Mouse (Mus musculus) hindbrain, embryonic 14.5 days (tissue): Measurements from ENCODE around the gene Kcnq1. TPM values are rescaled to one million over a fixed set of nuclear protein-coding genes. Genes with fewer than 3 reads are reported as not detected.

Source experiments
- ATAC-seq: fragments of 200-750 bp; cut with Nextera tagmentation; 2 replicates; pipeline ENCODE4 v1.8.0; 2017; ENCODE audit warnings: moderate number of reproducible peaks, mild to moderate bottlenecking, moderate TSS enrichment, moderate library complexity; ENCODE audit not compliant: low FRiP score
- DNase-seq: peaks from one replicate; pipeline ENCODE4 v3.0.0-alpha.2; 2015; ENCODE audit warnings: low spot score
- H3K27ac ChIP-seq: fragments of 300-500 bp; sonication (generic); 2 replicates; pipeline ENCODE4 v1.5.1; 2014; ENCODE audit warnings: mild to moderate bottlenecking, moderate library complexity
- H3K27me3 ChIP-seq: fragments of 300-500 bp; sonication (generic); 2 replicates; pipeline ENCODE4 v1.6.1; 2014; ENCODE audit warnings: mild to moderate bottlenecking, low read length, mixed read lengths; ENCODE audit not compliant: control insufficient read depth, insufficient read depth
- H3K36me3 ChIP-seq: fragments of 300-500 bp; sonication (generic); replicated peaks from 2 replicates; pipeline ENCODE4 v1.6.1; 2014; ENCODE audit not compliant: control insufficient read depth, insufficient read depth
- H3K4me1 ChIP-seq: fragments of 300-500 bp; sonication (generic); replicated peaks from 2 replicates; pipeline ENCODE4 v1.6.1; 2014; ENCODE audit warnings: antibody characterized with exemption, low read length, mixed read lengths; ENCODE audit not compliant: control insufficient read depth, insufficient read depth
- H3K4me2 ChIP-seq: fragments of 300-500 bp; sonication (generic); replicated peaks from 2 replicates; pipeline ENCODE4 v1.6.1; 2014; ENCODE audit warnings: mild to moderate bottlenecking, moderate library complexity
- H3K4me3 ChIP-seq: fragments of 300-500 bp; sonication (generic); replicated peaks from 2 replicates; pipeline ENCODE4 v1.5.1; 2014; ENCODE audit warnings: mild to moderate bottlenecking, low read length
- H3K9ac ChIP-seq: fragments of 300-500 bp; sonication (generic); 2 replicates; pipeline ENCODE4 v1.6.1; 2014
- H3K9me3 ChIP-seq: fragments of 300-500 bp; sonication (generic); 2 replicates; pipeline ENCODE4 v1.6.1; 2016; ENCODE audit warnings: low read length; ENCODE audit not compliant: control insufficient read depth
- WGBS: fragments of 180-500 bp; shearing (Covaris S2); extraction: QIAGEN DNeasy Blood & Tissue Kit; methylation state at CpG from one replicate; pipeline ENCODE4 v1.1.7; 2014; 5-methylcytosine and 5-hydroxymethylcytosine counted together
- polyA plus RNA-seq: library from polyadenylated mRNA; unstranded; fragments of >200 nt; fragmentation: Nextera tagmentation; extraction: Ambion mirVana; gene quantifications from 2 replicates; pipeline ENCODE4 v1.2.1, GENCODE M21; 2014

Gene Kcnq1
- polyA plus RNA-seq, 1 experiment from 2014 or later, result 0.94 TPM

DNA sequence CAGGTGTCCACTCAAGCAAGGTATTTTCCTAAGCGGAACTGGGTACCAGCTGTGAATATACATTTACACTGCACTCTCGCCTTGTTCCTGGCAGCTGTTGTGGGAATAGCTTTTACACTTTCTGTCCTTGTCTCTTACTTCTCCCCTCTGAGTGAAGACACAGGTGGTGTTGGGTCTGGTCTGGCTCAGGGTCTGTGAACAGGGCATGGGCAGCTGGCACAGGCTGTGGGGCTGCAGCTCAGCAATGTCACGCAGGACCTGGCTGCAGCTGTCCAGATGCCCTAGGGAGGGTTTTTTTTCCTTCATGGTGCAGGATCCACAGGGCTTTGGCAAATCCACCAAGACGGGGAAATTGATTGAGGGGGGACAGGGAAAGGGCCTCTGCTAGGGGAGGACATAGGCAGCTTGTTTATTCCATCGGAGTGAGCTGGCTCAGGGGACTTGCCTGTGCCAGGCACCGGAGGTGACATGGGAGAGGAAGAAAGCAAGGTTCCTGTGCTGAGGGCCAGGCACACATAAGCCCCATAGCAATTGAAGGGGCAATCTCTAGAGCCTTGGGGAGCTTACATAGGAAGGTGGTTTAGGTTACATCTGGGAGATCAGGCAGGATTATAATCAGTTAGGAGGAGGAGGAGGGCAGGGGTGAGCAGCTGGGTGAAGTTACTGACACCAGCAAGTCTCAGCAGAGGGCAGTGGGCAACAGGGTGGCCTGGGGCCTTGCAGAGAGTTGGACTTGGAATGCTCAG, 147.1 kb downstream of the Kcnq1 start:
- ATAC-seq (no peak), DNase-seq (no peak)
- H3K4me2 ChIP-seq, result no peak overlapping the region
- peaks cover 29% of the 10 kb centered on the region for H3K9me3 ChIP-seq
- 72% methylated on average over 6 of the region's 6 CpGs for WGBS
- no peak overlapping the region for H3K4me3 ChIP-seq
- no peaks in the 10 kb centered on the region for H3K4me1 ChIP-seq
- H3K9ac ChIP-seq, result no peak overlapping the region
- H3K36me3 ChIP-seq, result peaks cover 6% of the 10 kb centered on the region
- H3K27ac ChIP-seq, result no peak overlapping the region
- H3K27me3 ChIP-seq, result no peaks in the 10 kb centered on the region

DNA sequence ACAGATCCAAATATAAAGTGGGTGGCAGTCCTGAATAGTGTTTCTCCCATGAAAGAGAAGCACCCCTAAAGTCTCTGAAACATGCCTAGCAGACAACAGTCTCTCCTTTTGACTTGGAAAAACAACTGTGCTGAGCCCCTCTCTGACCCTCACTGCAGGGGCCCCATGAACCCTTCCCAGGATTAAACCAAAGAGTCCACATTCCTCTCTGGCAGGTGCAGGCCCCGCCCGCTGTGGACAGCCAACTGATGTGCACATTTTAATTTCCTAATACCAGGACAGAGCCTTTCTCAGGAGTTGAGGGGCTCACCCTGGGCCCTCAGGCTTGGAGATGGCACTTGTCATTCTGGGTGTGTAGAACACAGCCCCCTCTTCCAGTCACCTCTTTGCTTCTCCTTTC, 148.7 kb downstream of the Kcnq1 start:
- DNase-seq (no peak), ATAC-seq (no peak)
- WGBS, result 88% methylated on average over 2 of the region's 2 CpGs
- H3K9ac ChIP-seq, result no peak overlapping the region
- H3K27me3 ChIP-seq, result no peaks in the 10 kb centered on the region
- no peaks in the 10 kb centered on the region for H3K4me1 ChIP-seq
- H3K4me3 ChIP-seq, result no peak overlapping the region
- H3K27ac ChIP-seq, result no peak overlapping the region
- peaks cover 19% of the 10 kb centered on the region for H3K9me3 ChIP-seq
- no peak overlapping the region for H3K4me2 ChIP-seq
- H3K36me3 ChIP-seq, result peaks cover 6% of the 10 kb centered on the region

DNA sequence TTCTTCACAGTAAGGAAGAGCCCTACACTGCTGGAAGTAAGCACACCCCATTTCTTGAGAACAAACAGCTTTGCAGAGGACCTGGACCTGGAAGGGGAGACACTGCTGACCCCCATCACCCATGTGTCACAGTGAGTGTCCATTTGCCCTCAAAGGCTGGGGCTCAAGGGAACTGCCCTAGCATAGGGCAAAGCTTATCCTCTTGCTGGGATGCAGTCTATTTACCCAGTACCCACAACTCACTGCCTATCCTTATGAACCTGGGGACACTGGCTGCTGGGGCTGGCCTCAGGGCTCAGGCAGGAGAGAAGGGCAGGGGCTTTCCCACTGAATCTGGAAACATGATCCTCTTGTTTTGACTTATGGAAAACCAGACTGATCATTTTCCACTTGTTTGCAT, 155.1 kb downstream of the Kcnq1 start:
- H3K36me3 ChIP-seq, result no peaks in the 10 kb centered on the region

DNA sequence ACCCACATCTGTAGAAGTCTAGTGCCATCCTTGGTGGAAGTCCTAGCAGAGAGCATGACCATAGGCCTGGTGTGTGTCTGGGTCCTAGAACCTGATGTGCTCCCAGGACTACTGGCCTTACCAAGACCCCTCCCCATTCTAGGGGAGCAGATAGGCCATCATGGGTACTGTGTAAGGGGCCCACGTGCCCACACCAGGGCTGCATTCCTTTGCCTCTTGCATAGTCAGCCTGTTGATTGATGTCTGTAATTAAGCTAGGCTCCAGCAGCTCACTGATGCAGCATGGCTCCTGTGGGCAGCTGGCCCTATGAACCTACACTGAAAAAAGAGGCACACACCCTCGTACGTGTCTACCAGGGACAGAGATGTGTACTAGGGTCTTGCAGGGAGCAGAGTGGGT, 157.4 kb downstream of the Kcnq1 start:
- Histone ChIP-seq H3K27ac (no peak overlapping the region), H3K36me3 (no peaks in the 10 kb centered on the region), H3K9ac (no peak overlapping the region), H3K4me1 (no peaks in the 10 kb centered on the region), H3K9me3 (no peaks in the 10 kb centered on the region), H3K27me3 (no peaks in the 10 kb centered on the region), H3K4me3 (no peak overlapping the region), H3K4me2 (no peak overlapping the region)
- ATAC-seq (no peak), DNase-seq (no peak)
- 53% methylated on average over 3 of the region's 3 CpGs for whole genome bisulfite sequencing

More for the DNA sequence above, 155.1 kb downstream of the Kcnq1 start:
- Histone ChIP-seq H3K4me3 (no peak overlapping the region), H3K27ac (no peak overlapping the region), H3K4me2 (no peak overlapping the region), H3K9me3 (no peaks in the 10 kb centered on the region), H3K27me3 (no peaks in the 10 kb centered on the region), H3K4me1 (no peaks in the 10 kb centered on the region), H3K9ac (no peak overlapping the region)
- ATAC-seq, result no peak
- no peak for DNase-seq

DNA sequence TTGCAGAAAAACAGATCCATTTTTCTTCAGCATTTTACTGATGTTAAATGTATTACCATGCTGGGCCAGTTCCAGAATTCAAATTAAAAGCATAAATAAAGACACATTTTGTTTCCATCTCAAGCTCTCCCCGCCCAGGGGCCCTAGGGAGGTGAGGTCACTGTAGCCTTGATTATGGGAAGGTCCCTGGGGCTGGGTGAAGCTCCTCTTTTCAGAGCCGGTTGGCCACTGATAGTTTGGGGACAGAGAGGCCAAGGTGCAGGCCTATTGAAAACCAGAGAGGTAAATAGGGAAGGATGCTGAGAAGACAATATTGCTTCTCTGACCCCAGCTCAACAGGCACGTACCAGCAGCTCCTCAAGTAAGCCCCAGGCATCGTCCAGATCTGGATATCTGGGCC, 157.8 kb downstream of the Kcnq1 start:
- Histone ChIP-seq H3K4me1 (no peaks in the 10 kb centered on the region), H3K4me3 (no peak overlapping the region), H3K9me3 (no peaks in the 10 kb centered on the region), H3K27me3 (no peaks in the 10 kb centered on the region), H3K9ac (no peak overlapping the region), H3K27ac (no peak overlapping the region), H3K36me3 (no peaks in the 10 kb centered on the region), H3K4me2 (no peak overlapping the region)
- 81% methylated on average over 4 of the region's 4 CpGs for WGBS
- ATAC-seq, result no peak
- no peak for DNase-seq

DNA sequence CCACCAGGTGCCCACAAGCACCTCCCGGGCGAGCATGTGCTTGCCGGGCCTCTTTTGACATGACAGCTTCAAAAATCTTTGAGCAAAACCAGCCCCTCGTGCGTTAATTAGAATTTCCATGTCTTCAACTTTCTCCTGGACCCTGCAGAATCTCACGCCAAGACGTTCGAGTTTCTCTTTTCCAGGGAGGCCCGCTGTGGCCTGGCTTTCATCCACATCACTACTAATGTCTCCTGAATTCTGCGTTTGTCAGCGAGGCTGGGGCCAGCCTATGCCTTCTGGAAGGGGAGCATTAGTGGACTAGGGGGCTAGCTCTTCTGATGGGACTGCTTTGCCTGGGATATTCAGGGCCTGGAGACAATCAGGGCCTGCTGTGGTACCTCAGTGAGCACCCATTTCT, 159.2 kb downstream of the Kcnq1 start:
- Histone ChIP-seq H3K4me2 (no peak overlapping the region), H3K4me3 (no peak overlapping the region), H3K27ac (no peak overlapping the region), H3K9me3 (no peaks in the 10 kb centered on the region), H3K4me1 (no peaks in the 10 kb centered on the region), H3K9ac (no peak overlapping the region), H3K36me3 (no peaks in the 10 kb centered on the region), H3K27me3 (no peaks in the 10 kb centered on the region)
- WGBS, result 92% methylated on average over 11 of the region's 11 CpGs
- no peak for ATAC-seq
- no peak for DNase-seq

DNA sequence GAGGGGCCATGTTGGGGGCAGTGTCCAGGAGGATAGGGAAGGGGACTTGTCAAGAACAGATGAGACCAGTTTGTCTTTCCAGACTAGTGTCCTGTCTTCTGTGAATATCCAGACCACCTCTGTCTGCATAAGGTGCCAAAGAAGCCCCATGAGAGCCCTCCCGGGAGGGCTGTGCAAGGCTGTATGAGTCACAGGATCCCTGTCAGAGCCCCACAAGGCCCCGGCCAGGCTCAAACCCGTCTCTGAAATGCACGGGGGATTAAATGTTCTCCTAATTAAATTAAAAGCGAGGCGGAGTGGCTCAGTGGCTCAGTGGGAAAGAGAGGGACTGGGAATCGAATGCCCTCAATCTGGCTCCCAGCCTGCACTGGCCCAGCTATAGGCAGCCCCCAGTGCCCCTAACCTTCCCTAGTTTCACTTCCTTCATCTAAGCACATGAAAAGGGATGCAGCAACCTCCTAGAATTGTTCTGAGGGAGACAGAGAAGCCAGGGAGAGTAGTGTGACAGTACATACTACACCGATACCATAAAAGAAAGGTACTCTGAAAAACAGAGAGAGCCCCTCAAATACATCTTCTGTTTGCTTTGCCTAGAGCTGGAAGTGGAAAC, 159.8 kb downstream of the Kcnq1 start:
- no peak overlapping the region for H3K4me3 ChIP-seq
- no peaks in the 10 kb centered on the region for H3K9me3 ChIP-seq
- no peak overlapping the region for H3K9ac ChIP-seq
- H3K4me2 ChIP-seq, result no peak overlapping the region
- no peaks in the 10 kb centered on the region for H3K36me3 ChIP-seq
- H3K27ac ChIP-seq, result no peak overlapping the region
- WGBS, result 63% methylated on average over 8 of the region's 8 CpGs
- DNase-seq (no peak), ATAC-seq (no peak)
- H3K4me1 ChIP-seq, result no peaks in the 10 kb centered on the region
- H3K27me3 ChIP-seq, result no peaks in the 10 kb centered on the region

DNA sequence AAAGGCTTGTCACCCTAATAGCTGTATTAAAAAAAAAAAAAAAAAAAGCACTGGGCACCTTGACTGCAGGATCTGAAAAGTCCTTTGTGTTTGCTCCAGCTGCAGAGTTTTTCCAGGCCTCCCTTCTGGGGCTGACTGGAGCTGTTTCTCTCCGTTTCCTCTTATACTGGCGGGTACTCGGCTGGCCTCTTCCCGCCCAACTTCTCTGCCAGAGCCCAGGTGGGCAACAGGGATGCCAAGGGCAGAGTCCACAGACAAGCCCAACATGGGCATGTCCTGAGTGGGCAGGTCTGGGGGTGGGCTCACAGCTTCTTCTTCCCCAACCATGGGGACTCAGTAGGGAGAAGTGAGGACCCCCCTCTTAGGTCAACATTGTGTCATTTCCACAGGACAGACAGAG, 167.6 kb downstream of the Kcnq1 start:
- Histone ChIP-seq H3K9me3 (no peaks in the 10 kb centered on the region), H3K27ac (no peak overlapping the region), H3K27me3 (no peaks in the 10 kb centered on the region), H3K36me3 (no peaks in the 10 kb centered on the region), H3K9ac (no peak overlapping the region), H3K4me3 (no peak overlapping the region), H3K4me1 (no peaks in the 10 kb centered on the region), H3K4me2 (no peak overlapping the region)
- ATAC-seq (no peak), DNase-seq (no peak)
- 82% methylated on average over 4 of the region's 4 CpGs for WGBS

DNA sequence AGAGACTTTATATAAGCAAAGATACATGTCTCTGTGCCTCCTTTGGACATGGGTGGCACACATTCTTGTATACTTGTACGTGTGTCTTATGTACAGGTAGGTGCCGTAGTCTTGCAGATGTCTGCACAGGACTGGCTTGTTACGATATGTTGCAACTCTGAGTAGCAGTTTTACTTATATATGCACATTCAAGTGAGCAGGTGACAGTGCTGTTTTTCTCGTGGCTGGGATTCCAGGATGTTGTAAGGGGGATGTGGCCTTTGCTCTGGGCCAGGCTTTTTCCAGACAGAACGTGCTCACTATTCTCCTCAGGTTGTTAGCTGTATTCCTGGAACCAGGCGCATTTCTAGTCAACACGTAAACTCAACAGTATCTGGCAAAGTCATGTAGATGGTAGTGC, 168.9 kb downstream of the Kcnq1 start:
- ATAC-seq (no peak), DNase-seq (no peak)
- WGBS, result 90% methylated on average over 7 of the region's 7 CpGs
- no peaks in the 10 kb centered on the region for H3K9me3 ChIP-seq
- no peak overlapping the region for H3K9ac ChIP-seq
- no peak overlapping the region for H3K4me2 ChIP-seq
- no peaks in the 10 kb centered on the region for H3K27me3 ChIP-seq
- no peak overlapping the region for H3K27ac ChIP-seq
- no peaks in the 10 kb centered on the region for H3K4me1 ChIP-seq
- H3K36me3 ChIP-seq, result no peaks in the 10 kb centered on the region
- H3K4me3 ChIP-seq, result no peak overlapping the region
